Mouse (Mus musculus): ENCODE results near the gene Spats2. TPM values are rescaled to one million over a fixed set of nuclear protein-coding genes. Genes with fewer than 3 reads are reported as not detected.

Spats2 gene
- polyA plus RNA-seq, 1 experiment from 2014 or later, result 78.7 TPM

- no peak overlapping the region for H3K4me3 ChIP-seq (replicated peaks)
- H3K4me2 ChIP-seq, result no peak overlapping the region
- no peaks in the 10 kb centered on the region for H3K27me3 ChIP-seq
- peaks cover 5% of the 10 kb centered on the region; the same call in 1 of the 2 replicates for H3K4me1 ChIP-seq (replicated peaks)
- 87% methylated on average over 7 of the region's 7 CpGs for WGBS
- no peaks in the 10 kb centered on the region for H3K36me3 ChIP-seq
- no peak overlapping the region for H3K27ac ChIP-seq
- H3K9me3 ChIP-seq, result no peaks in the 10 kb centered on the region
- no peak overlapping the region for H3K9ac ChIP-seq (replicated peaks)
- ATAC-seq (ENCODE audit: insufficient number of reproducible peaks, insufficient read depth, low FRiP score, low TSS enrichment, low read depth), result no peak
Measured at GRCm38 (mm10) chr15:99115065-99115423, 10.7 kb upstream of the Spats2 start.

DNA sequence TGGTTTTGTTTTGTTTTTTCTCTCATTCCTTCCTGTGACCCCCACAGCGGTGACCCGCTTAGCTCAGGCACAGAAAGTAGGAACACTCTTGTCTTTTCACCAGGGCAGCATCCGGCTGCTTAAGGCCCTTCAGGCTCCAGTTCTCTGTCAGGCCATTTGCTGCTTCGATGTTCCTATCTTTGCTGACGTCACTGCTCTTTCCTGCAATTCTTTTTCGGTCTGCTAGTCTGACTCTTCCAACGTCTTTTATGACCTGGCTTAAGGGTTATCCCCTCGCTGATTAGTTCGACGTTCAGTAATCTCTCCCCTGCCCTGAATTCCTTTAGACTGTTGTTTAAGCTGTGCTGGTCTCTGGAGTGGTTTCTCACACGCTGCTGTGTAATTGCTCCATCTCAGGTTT, 9.2 kb upstream of the Spats2 start:
- 37% methylated on average over 11 of the region's 11 CpGs for WGBS
- no peaks in the 10 kb centered on the region for H3K9me3 ChIP-seq
- H3K4me3 ChIP-seq (replicated peaks), result no peak overlapping the region
- ATAC-seq (ENCODE audit: insufficient number of reproducible peaks, insufficient read depth, low FRiP score, low TSS enrichment, low read depth), result no peak
- H3K27me3 ChIP-seq, result peaks cover 9% of the 10 kb centered on the region; the same call in 1 of the 2 replicates
- no peak overlapping the region for H3K4me2 ChIP-seq
- no peak overlapping the region for H3K27ac ChIP-seq
- H3K4me1 ChIP-seq (replicated peaks), result peaks cover 5% of the 10 kb centered on the region; the same call in 1 of the 2 replicates
- H3K9ac ChIP-seq (replicated peaks), result no peak overlapping the region
- H3K36me3 ChIP-seq, result no peaks in the 10 kb centered on the region

DNA sequence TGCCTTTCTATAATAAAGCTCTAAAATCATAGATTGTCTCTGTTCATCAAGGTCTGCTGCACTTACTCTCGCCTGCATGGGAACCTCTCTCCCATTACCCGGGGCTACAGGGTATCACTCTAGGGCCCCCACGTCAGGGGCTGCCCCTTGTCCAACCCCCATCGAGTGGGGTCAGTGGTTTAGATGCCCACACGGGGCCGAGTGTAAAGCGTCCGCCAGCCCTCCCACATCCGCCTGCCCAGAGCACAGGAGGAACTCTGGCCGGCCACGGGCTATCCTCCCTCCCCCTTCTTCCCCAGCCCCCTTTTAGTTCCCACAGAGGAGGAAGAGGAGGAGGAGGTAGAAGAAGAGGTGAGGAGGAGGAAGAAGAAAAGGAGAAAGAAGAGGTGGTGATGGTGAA, 4.9 kb upstream of the Spats2 start:
- H3K27ac ChIP-seq, result no peak overlapping the region
- no peak for ATAC-seq (ENCODE audit: insufficient number of reproducible peaks, insufficient read depth, low FRiP score, low TSS enrichment, low read depth)
- H3K27me3 ChIP-seq, result peaks cover 13% of the 10 kb centered on the region; the same call in 1 of the 2 replicates
- peaks cover 5% of the 10 kb centered on the region; the same call in 1 of the 2 replicates for H3K4me1 ChIP-seq (replicated peaks)
- 0 out of 2 replicates have a peak overlapping the region, but pooled peaks have one; percentile 2 for H3K4me2 ChIP-seq
- H3K9me3 ChIP-seq, result no peaks in the 10 kb centered on the region
- 14% methylated on average over 11 of the region's 11 CpGs for WGBS
- H3K4me3 ChIP-seq (replicated peaks), result no peak overlapping the region
- H3K36me3 ChIP-seq, result no peaks in the 10 kb centered on the region
- H3K9ac ChIP-seq (replicated peaks), result peak overlapping the region; percentile 23; the same call in 1 of the 2 replicates

DNA sequence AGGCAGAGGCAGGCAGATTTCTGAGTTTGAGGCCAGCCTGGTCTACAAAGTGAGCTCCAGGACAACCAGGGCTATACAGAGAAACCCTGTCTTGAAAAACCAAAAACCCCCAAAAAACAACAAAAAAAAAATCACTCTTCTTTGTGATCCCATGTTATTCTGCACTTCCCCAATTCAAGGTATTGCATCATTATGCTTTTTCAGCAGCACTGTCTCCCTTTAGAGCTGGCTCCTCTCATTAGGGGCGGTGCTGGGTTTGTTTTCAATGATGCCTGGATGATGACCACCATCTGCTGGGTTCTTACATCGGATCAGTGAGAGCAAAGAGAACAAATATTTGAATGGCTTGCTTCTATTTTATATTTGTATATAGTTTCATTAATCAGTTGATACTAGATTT, 3.1 kb upstream of the Spats2 start:
- H3K4me1 ChIP-seq (replicated peaks), result peaks cover 2% of the 10 kb centered on the region
- no peaks in the 10 kb centered on the region for H3K9me3 ChIP-seq
- no peaks in the 10 kb centered on the region for H3K36me3 ChIP-seq
- no peak overlapping the region for H3K27ac ChIP-seq
- peaks cover 13% of the 10 kb centered on the region; the same call in 1 of the 2 replicates for H3K27me3 ChIP-seq
- no peak overlapping the region for H3K4me3 ChIP-seq (replicated peaks)
- whole genome bisulfite sequencing, result 85% methylated on average over 2 of the region's 2 CpGs
- H3K9ac ChIP-seq (replicated peaks), result no peak overlapping the region
- H3K4me2 ChIP-seq, result no peak overlapping the region
- no peak for ATAC-seq (ENCODE audit: insufficient number of reproducible peaks, insufficient read depth, low FRiP score, low TSS enrichment, low read depth)

DNA sequence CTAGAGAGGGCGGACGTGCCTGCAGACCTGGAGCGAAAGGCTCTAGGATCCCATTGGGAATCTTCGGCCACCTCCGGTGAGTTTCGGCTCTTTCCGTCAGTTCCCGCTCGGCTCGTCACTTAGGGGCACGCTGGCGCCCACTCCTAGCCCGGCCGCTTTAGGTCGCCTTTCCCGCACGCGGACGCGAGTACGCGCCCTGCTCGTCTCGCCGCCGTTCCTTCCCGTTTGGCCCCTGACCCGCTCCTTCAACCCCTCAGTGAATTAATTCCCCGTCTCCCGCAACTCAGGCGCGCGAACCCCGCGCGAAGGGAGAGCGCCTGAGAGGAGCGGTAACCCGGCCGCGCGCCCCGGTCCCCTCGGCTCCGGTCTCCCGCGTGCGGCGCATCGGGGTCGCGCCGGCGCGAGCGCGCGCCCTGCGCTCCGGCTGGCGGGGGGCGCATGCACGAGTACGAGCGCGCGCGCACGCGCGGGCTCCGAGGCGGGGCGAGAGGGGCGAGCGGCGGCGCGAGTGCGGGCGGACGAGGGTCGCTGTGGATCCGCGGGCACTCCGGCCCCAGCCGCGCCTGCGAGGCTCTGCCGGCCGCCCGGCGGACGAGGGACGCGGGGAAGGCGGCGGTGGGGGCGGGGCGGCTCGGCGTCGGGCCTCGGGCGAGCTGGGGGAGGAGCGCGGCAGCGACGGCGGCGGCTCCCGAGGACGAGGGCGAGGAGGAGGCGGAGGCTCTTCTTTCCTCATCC, 532 bp downstream of the Spats2 start:
- ATAC-seq (ENCODE audit: insufficient number of reproducible peaks, insufficient read depth, low FRiP score, low TSS enrichment, low read depth), result peak; percentile 86
- Histone ChIP-seq H3K4me2 (peak overlapping the region; percentile 59), H3K4me3 (replicated peaks) (peak overlapping the region; percentile 80), H3K9ac (replicated peaks) (peak overlapping the region; percentile 93), H3K4me1 (replicated peaks) (peaks cover 26% of the 10 kb centered on the region), H3K9me3 (no peaks in the 10 kb centered on the region), H3K36me3 (peaks cover 4% of the 10 kb centered on the region; the same call in 1 of the 2 replicates), H3K27me3 (peaks cover 7% of the 10 kb centered on the region; the same call in 1 of the 2 replicates), H3K27ac (peak overlapping the region; percentile 96)
- WGBS, result 1% methylated on average over 109 of the region's 115 CpGs

DNA sequence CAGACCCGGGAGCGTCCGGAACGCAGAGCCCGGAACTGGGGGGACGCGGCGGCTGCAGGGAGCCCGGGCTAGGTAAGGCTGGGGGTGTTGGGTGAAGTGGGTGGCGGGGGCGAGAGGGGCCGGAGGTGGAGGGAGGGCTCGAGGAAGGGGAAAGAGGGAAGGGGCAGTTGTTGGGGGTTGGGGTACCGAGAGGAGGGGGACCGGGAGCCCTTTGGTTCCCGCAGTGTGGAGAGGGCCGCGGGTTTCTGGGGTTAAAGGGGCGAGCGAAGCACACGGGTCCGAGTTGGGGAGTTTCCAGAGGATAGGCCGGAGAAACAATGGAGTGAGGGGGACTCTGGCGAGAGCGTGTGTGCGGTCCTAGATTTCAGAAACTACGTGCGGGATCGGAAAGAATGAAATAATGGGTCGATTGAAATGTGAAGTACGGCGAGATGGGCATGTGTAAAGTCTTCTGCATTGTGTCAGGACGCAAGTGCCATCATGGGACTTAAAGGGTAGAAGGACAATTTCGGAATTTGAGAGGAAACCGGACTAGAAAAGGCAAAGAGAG, 1.2 kb downstream of the Spats2 start:
- Histone ChIP-seq H3K4me1 (replicated peaks) (peaks cover 26% of the 10 kb centered on the region), H3K27me3 (0 out of 2 replicates have a peak, but pooled peaks cover 3% of the 10 kb centered on the region), H3K9me3 (no peaks in the 10 kb centered on the region), H3K27ac (peak overlapping the region; percentile 96), H3K4me2 (peak overlapping the region; percentile 59), H3K9ac (replicated peaks) (peak overlapping the region; percentile 93), H3K36me3 (peaks cover 9% of the 10 kb centered on the region; the same call in 1 of the 2 replicates), H3K4me3 (replicated peaks) (peak overlapping the region; percentile 80)
- under 1% methylated on average over 35 of the region's 35 CpGs for WGBS
- ATAC-seq (ENCODE audit: insufficient number of reproducible peaks, insufficient read depth, low FRiP score, low TSS enrichment, low read depth), result peak; percentile 22; the same call in 1 of the 2 replicates

DNA sequence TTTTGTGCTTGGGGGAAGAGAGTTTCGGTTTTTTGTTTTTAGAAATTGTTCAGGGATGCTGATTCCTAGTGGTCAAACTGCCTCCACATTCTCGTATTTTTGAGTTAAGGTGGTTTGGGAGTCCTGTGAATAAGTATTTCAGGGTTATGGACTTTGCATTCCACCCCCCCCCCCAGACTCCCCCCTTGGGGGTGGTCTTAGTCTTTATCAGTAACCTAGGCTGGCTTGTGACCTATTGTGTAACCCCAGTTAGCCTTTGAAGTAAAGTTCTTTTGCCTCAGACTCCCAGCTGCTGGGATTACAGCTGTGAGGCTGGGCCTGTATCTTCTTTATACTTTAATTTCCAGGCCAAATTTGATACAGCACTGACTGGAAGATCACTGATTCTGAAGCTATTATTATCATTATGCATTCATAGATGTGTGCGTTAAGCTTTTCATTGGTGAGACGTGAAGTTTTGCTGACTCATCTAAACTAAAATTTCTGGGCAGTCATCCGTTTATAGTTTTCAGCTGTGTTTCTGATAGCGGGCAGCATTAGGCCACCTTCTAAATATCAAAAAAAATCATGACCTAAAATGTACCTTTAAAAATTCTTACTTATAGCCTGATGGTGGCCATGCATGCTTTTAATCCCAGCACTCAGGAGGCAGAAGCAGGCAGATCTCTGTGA, 2.3 kb downstream of the Spats2 start:
- H3K36me3 ChIP-seq, result peaks cover 10% of the 10 kb centered on the region; the same call in 1 of the 2 replicates
- WGBS, result 76% methylated on average over 6 of the region's 6 CpGs
- no peak overlapping the region for H3K27ac ChIP-seq
- peak overlapping the region; percentile 93; the same call in 1 of the 2 replicates for H3K9ac ChIP-seq (replicated peaks)
- H3K4me3 ChIP-seq (replicated peaks), result peak overlapping the region; percentile 80
- no peaks in the 10 kb centered on the region for H3K27me3 ChIP-seq
- H3K4me1 ChIP-seq (replicated peaks), result peaks cover 26% of the 10 kb centered on the region
- ATAC-seq (ENCODE audit: insufficient number of reproducible peaks, insufficient read depth, low FRiP score, low TSS enrichment, low read depth), result no peak
- H3K9me3 ChIP-seq, result no peaks in the 10 kb centered on the region
- peak overlapping the region; percentile 59 for H3K4me2 ChIP-seq

DNA sequence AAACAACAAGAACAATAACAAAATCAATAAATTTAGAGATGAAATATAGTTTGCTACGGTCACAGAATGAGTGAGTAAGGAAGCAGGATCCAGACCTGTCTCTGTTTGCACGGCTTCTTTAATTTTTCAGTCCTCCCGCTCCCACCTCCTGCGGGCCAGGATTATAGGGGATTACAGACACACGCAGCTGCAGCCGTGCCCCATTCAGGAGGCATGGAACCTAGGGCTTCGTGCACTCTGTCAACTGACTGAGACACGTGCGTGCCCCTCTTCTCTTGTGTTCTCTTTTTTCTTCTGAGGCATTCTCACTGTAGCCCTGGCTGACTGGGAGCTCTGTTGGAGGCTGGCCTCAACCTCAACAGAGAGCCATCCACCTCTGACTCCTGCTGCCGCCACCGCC, 3.7 kb downstream of the Spats2 start:
- H3K4me2 ChIP-seq, result no peak overlapping the region

GRCm38 (mm10) chr15:99129956-99130910, 4.5 kb downstream of the Spats2 start:
- H3K4me3 ChIP-seq (replicated peaks), result no peak overlapping the region
- no peaks in the 10 kb centered on the region for H3K9me3 ChIP-seq
- 0 out of 2 replicates have a peak overlapping the region, but pooled peaks have one; percentile 19 for H3K9ac ChIP-seq (replicated peaks)
- peaks cover 26% of the 10 kb centered on the region for H3K4me1 ChIP-seq (replicated peaks)
- H3K4me2 ChIP-seq, result no peak overlapping the region
- H3K36me3 ChIP-seq, result peaks cover 20% of the 10 kb centered on the region; the same call in 1 of the 2 replicates
- H3K27me3 ChIP-seq, result no peaks in the 10 kb centered on the region
- WGBS, result 61% methylated on average over 22 of the region's 22 CpGs
- ATAC-seq (ENCODE audit: insufficient number of reproducible peaks, insufficient read depth, low FRiP score, low TSS enrichment, low read depth), result no peak
- H3K27ac ChIP-seq, result peak overlapping the region; percentile 70

More for the DNA sequence above, 3.7 kb downstream of the Spats2 start:
- Histone ChIP-seq H3K9me3 (no peaks in the 10 kb centered on the region), H3K4me1 (replicated peaks) (peaks cover 26% of the 10 kb centered on the region), H3K36me3 (peaks cover 20% of the 10 kb centered on the region; the same call in 1 of the 2 replicates), H3K27ac (peak overlapping the region; percentile 70; the same call in 1 of the 2 replicates), H3K27me3 (no peaks in the 10 kb centered on the region), H3K9ac (replicated peaks) (0 out of 2 replicates have a peak overlapping the region, but pooled peaks have one; percentile 19), H3K4me3 (replicated peaks) (no peak overlapping the region)
- no peak for ATAC-seq (ENCODE audit: insufficient number of reproducible peaks, insufficient read depth, low FRiP score, low TSS enrichment, low read depth)
- 53% methylated on average over 11 of the region's 11 CpGs for WGBS

GRCm38 (mm10) chr15:99138389-99138788, 12.7 kb downstream of the Spats2 start:
- Histone ChIP-seq H3K4me1 (replicated peaks) (0 out of 2 replicates have a peak, but pooled peaks cover 2% of the 10 kb centered on the region), H3K4me2 (no peak overlapping the region), H3K27ac (no peak overlapping the region), H3K4me3 (replicated peaks) (no peak overlapping the region), H3K9me3 (peaks cover 12% of the 10 kb centered on the region), H3K9ac (replicated peaks) (no peak overlapping the region), H3K36me3 (peaks cover 30% of the 10 kb centered on the region), H3K27me3 (no peaks in the 10 kb centered on the region)
- WGBS, result 92% methylated on average over 5 of the region's 5 CpGs
- no peak for ATAC-seq (ENCODE audit: insufficient number of reproducible peaks, insufficient read depth, low FRiP score, low TSS enrichment, low read depth)
